Mouse (Mus musculus) ovary, postnatal 14 days (tissue): ENCODE results near the gene Olfr830.
"Not testable (repeated sequence)": the region's sequence is repeated elsewhere in the genome, so short reads cannot be mapped to it uniquely, and the experiment has no call there.

Experiments used
- DNase-seq: peaks from one replicate; pipeline ENCODE4 v3.0.0; 2022; ENCODE audit warnings: low spot score

Olfr830 gene

GRCm38 (mm10) chr9:18874393-18874792 is at the start of gene Olfr830:
Gene Olfr830, plus strand, starts transcription at chr9:18874693.
- no peak for DNase-seq

GRCm38 (mm10) chr9:18854633-18855032 is 19.9 kb upstream of the Olfr830 start, which contains the start of gene Olfr829:
Gene Olfr829, plus strand, starts transcription at chr9:18854933.
- DNase-seq = no peak

- DNase-seq = not testable (repeated sequence)
Observed at GRCm38 (mm10) chr9:18907699-18908098, 33.2 kb downstream of the Olfr830 start.

- not testable (repeated sequence) for DNase-seq
Observed at GRCm38 (mm10) chr9:18927921-18928320, 53.4 kb downstream of the Olfr830 start.
